Mouse (Mus musculus) cortical plate, adult 2 months (tissue): ENCODE measurements at regions not wholly inside any gene's neighbourhood (a gene's known extent, or its start where the extent isn't known, plus 50 kb on each side); places are given as distances from the start of the nearest gene placed in this dataset.

Source experiments
- H3K27ac ChIP-seq: fragments of 200-500 bp; 2 replicates; pipeline ENCODE4 v1.5.1; 2012; ENCODE audit warnings: low read length, control low read depth, inconsistent platforms; ENCODE audit not compliant: insufficient read depth
- H3K4me1 ChIP-seq: fragments of 200-500 bp; 2 replicates; pipeline ENCODE4 v1.6.1; 2011; ENCODE audit warnings: low read length; ENCODE audit not compliant: control insufficient read depth, insufficient read depth
- H3K4me3 ChIP-seq: fragments of 200-500 bp; 2 replicates; pipeline ENCODE4 v1.5.1; 2011; ENCODE audit warnings: mild to moderate bottlenecking, low read length, control low read depth; ENCODE audit not compliant: insufficient read depth
- CTCF ChIP-seq: fragments of 200-500 bp; IDR thresholded peaks from 2 replicates; pipeline ENCODE4 v1.5.1; 2011; ENCODE audit warnings: mild to moderate bottlenecking, control low read depth, low read length; ENCODE audit not compliant: insufficient read depth; ENCODE audit errors: extremely low read depth
- POLR2A ChIP-seq: fragments of 200-500 bp; IDR thresholded peaks from 2 replicates; pipeline ENCODE4 v1.6.1; 2011; ENCODE audit warnings: mild to moderate bottlenecking, low read length, control low read depth; ENCODE audit not compliant: insufficient read depth; ENCODE audit errors: extremely low read depth

- Histone ChIP-seq H3K27ac (no peak overlapping the region), H3K4me3 (no peak overlapping the region), H3K4me1 (no peaks in the 10 kb centered on the region)
- TF ChIP-seq CTCF (no peak), POLR2A (no peak)
Observed at GRCm38 (mm10) chr2:8452566-8453243, 943.3 kb upstream of the Celf2 start.

DNA sequence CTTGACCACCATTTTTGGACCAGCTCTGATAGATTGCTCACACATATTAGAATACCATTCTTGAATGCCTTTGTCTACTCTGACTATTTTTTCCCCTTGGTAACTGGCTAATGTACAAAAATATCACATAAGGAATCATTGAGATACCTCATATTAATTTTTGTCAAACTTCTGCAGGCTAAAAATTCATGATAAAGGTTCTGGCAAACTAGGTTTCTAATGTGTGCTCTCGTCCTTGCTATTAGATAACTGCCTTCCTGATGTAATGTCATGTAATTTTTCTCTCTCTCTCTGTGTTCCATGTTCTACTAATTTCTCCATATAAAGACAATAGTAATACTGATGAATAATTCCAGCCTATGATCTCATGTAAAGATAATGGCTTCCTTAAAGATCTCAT lies 931.9 kb upstream of the Celf2 start:
- H3K4me3 ChIP-seq: no peak overlapping the region
- no peaks in the 10 kb centered on the region for H3K4me1 ChIP-seq
- H3K27ac ChIP-seq: no peak overlapping the region
- no peak for TF ChIP-seq CTCF
- no peak for TF ChIP-seq POLR2A

DNA sequence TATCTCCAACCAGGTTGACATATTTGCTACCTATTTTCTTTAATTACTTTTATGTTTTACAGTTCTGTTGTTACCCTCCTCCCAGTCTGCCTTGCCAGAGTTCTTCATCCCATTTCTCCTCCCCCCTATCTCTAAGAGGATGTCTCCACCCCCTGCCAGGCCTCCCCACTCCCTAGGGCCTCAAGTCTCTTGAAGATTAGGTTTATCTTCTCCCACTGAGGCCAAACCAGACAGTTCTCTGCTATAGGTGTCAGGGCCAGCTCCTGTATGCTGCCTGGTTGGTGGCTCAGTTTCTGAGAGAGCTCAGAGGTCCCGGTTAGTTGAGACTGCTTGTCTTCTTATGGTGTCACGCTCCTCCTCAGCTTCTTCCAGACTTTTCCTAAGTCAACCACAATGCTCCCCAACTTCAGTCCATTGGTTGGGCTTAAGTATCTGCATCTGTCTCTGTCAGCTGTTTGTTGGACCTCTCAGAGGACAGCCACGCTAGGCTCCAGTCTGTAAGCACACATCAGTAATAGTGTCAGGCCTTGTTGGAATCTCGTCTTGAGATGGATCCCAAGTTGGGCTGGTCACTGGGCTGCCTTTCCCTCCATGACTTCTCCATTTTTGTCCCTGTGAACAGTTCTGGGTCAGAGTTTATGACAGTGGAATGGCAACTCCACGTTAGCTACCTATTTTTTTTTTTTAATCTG lies 920.4 kb upstream of the Celf2 start:
- H3K4me3 ChIP-seq: no peak overlapping the region
- TF ChIP-seq POLR2A: no peak
- no peak for TF ChIP-seq CTCF
- H3K27ac ChIP-seq: no peak overlapping the region
- no peaks in the 10 kb centered on the region for H3K4me1 ChIP-seq

DNA sequence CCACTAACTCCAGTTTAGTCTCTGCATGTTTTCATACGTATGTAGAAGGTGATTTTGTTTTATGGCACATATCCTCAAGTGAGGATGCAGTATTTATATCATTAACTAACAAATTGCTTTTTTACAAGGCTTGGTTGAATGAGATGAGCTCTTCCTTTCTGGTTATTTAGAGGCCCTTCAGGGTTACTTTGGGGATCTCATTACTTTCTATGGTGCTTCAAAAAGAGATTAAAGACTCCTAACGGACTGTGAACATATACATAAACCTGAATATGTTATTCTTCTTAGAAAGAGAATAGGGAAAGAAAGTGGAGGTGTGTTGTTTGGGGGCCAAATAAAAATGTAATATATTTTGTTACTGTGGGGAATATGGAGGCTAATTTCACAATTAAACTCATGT lies 918.8 kb upstream of the Celf2 start:
- no peak overlapping the region for H3K27ac ChIP-seq
- no peaks in the 10 kb centered on the region for H3K4me1 ChIP-seq
- no peak for TF ChIP-seq POLR2A
- no peak for TF ChIP-seq CTCF
- H3K4me3 ChIP-seq: no peak overlapping the region

DNA sequence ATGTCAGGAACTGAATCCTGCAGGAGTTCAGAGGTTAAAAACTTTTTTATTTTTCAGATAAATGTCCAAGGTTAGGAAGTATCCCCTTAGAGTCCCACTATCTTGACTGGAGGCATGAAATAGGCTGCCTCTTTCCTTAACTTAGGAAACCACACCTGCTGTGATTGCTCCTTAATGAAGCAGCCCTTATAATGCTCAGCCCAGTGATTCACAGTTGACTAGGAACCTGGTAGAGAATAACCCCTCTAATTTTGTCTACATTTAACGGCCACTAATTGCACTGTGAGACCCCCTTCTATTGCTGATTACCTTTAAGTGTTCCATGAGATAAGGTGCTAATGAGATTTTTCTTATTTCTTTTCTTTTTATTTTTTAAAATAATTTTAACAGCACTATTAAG lies 918.4 kb upstream of the Celf2 start:
- no peaks in the 10 kb centered on the region for H3K4me1 ChIP-seq
- H3K4me3 ChIP-seq: no peak overlapping the region
- TF ChIP-seq POLR2A (no peak), CTCF (no peak)
- no peak overlapping the region for H3K27ac ChIP-seq

- TF ChIP-seq CTCF (no peak), POLR2A (no peak)
- Histone ChIP-seq H3K27ac (no peak overlapping the region), H3K4me1 (no peaks in the 10 kb centered on the region), H3K4me3 (no peak overlapping the region)
Observed at GRCm38 (mm10) chr2:8415917-8416316, 906.6 kb upstream of the Celf2 start.

DNA sequence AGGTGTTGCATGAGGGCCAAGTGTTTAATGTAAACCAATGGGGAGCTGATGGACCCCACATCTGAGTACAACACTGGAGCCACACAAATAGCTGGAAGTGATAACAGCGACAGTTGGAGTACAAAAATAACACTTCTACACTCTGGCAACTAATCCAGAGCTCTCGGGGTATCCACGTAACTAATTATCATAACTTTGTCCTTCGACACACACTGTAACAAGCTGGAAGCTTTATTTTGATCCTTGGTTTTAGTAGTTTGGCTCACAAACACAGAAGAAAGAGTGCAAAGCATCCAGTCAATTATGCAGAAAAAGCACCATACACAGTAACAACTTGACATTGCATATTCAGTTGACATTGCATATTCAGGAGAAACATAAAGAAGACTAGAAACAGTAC lies 884.8 kb upstream of the Celf2 start:
- no peak for TF ChIP-seq CTCF
- TF ChIP-seq POLR2A: no peak
- no peak overlapping the region for H3K27ac ChIP-seq

GRCm38 (mm10) chr2:8389530-8389929 lies 880.2 kb upstream of the Celf2 start:
- Histone ChIP-seq H3K4me1 (no peaks in the 10 kb centered on the region), H3K27ac (no peak overlapping the region), H3K4me3 (no peak overlapping the region)
- no peak for TF ChIP-seq CTCF
- TF ChIP-seq POLR2A: no peak

More for the DNA sequence above, 884.8 kb upstream of the Celf2 start:
- Histone ChIP-seq H3K4me1 (no peaks in the 10 kb centered on the region), H3K4me3 (no peak overlapping the region)

GRCm38 (mm10) chr2:8380246-8380645 lies 870.9 kb upstream of the Celf2 start:
- no peaks in the 10 kb centered on the region for H3K4me1 ChIP-seq
- TF ChIP-seq CTCF (peak; percentile 88), POLR2A (no peak)
- H3K27ac ChIP-seq: no peak overlapping the region
- no peak overlapping the region for H3K4me3 ChIP-seq

- no peak overlapping the region for H3K27ac ChIP-seq
- H3K4me1 ChIP-seq: no peaks in the 10 kb centered on the region
- TF ChIP-seq POLR2A (no peak), CTCF (no peak)
- H3K4me3 ChIP-seq: no peak overlapping the region
Observed at GRCm38 (mm10) chr2:8379590-8379989, 870.2 kb upstream of the Celf2 start.
